In genomic region chr5:123683377-123684220, GRCm38 (mm10) we compare ENCODE assay signal across 8 mouse cellular contexts. TPM values are rescaled to one million over a fixed set of nuclear protein-coding genes. Genes with fewer than 3 reads are reported as not detected.
A peak's percentile ranks its signal among the peaks of the same experiment; 100 is the strongest.
DNase-seq lines count a peak whose midpoint lies in the region; ATAC-seq lines count a peak whose summit lies in the region.

No protein-coding gene starts in this region.

- H3K4me1 ChIP-seq in hindbrain, embryonic 14.5 days (replicated peaks; ENCODE audit: control insufficient read depth, insufficient read depth, low read length): peaks cover 29% of the 10 kb centered on the region
- peaks cover 23% of the 10 kb centered on the region for H3K4me1 ChIP-seq in limb, embryonic 13.5 days
- H3K4me1 ChIP-seq in midbrain, embryonic 13.5 days (replicated peaks): peaks cover 42% of the 10 kb centered on the region

- DNase-seq in left cerebral cortex, adult 18-20 months (ENCODE audit: low spot score in 2 of 2): peak; percentile 35 to 37
- no peak for DNase-seq in left cerebral cortex, adult 11 months (ENCODE audit: low spot score)
- peak; percentile 81 for DNase-seq in cerebellum, adult 9-10 months
- DNase-seq in frontal cortex, postnatal 25 days (ENCODE audit: low spot score in 2 of 2): peak; percentile 29 to 45
- peak; percentile 53 for DNase-seq in hindbrain, embryonic 14.5 days (ENCODE audit: low spot score)
- DNase-seq in spleen, postnatal 14 days (ENCODE audit: low spot score in 2 of 2): peak; percentile 17 to 36

- H3K9ac ChIP-seq in hindbrain, embryonic 14.5 days: peak overlapping the region; percentile 99
- H3K9ac ChIP-seq in limb, embryonic 13.5 days: peak overlapping the region; percentile 97
- H3K9ac ChIP-seq in midbrain, embryonic 13.5 days (replicated peaks): peak overlapping the region; percentile 99

- peak; percentile 56 for ATAC-seq in hindbrain, embryonic 14.5 days (ENCODE audit: low FRiP score)
- peak; percentile 73 for ATAC-seq in limb, embryonic 13.5 days (ENCODE audit: low FRiP score, low read depth)
- ATAC-seq in midbrain, embryonic 13.5 days: peak; percentile 71

- peak overlapping the region; percentile 96 for H3K4me3 ChIP-seq in hindbrain, embryonic 14.5 days (replicated peaks; ENCODE audit: low read length)
- peak overlapping the region; percentile 93 for H3K4me3 ChIP-seq in limb, embryonic 13.5 days
- peak overlapping the region; percentile 95 for H3K4me3 ChIP-seq in midbrain, embryonic 13.5 days (replicated peaks)

- no peaks in the 10 kb centered on the region for H3K9me3 ChIP-seq in hindbrain, embryonic 14.5 days (ENCODE audit: control insufficient read depth, low read length)
- H3K9me3 ChIP-seq in limb, embryonic 13.5 days: no peaks in the 10 kb centered on the region
- no peaks in the 10 kb centered on the region for H3K9me3 ChIP-seq in midbrain, embryonic 13.5 days

- H3K36me3 ChIP-seq in hindbrain, embryonic 14.5 days (replicated peaks; ENCODE audit: control insufficient read depth, insufficient read depth): no peaks in the 10 kb centered on the region
- no peaks in the 10 kb centered on the region for H3K36me3 ChIP-seq in limb, embryonic 13.5 days
- H3K36me3 ChIP-seq in midbrain, embryonic 13.5 days: no peaks in the 10 kb centered on the region

- H3K4me2 ChIP-seq in hindbrain, embryonic 14.5 days (replicated peaks): peak overlapping the region; percentile 62
- H3K4me2 ChIP-seq in limb, embryonic 13.5 days (replicated peaks): peak overlapping the region; percentile 85
- H3K4me2 ChIP-seq in midbrain, embryonic 13.5 days (replicated peaks): peak overlapping the region; percentile 64

- H3K27me3 ChIP-seq in hindbrain, embryonic 14.5 days (ENCODE audit: control insufficient read depth, insufficient read depth, low read length): no peaks in the 10 kb centered on the region
- no peaks in the 10 kb centered on the region for H3K27me3 ChIP-seq in limb, embryonic 13.5 days
- H3K27me3 ChIP-seq in midbrain, embryonic 13.5 days: no peaks in the 10 kb centered on the region

- H3K27ac ChIP-seq in hindbrain, embryonic 14.5 days: peak overlapping the region; percentile 96
- H3K27ac ChIP-seq in limb, embryonic 13.5 days: peak overlapping the region; percentile 94
- peak overlapping the region; percentile 99 for H3K27ac ChIP-seq in midbrain, embryonic 13.5 days

- under 1% methylated on average over 76 of the region's 92 CpGs for WGBS in hindbrain, embryonic 14.5 days
- under 1% methylated on average over 85 of the region's 92 CpGs for WGBS in limb, embryonic 13.5 days
- WGBS in midbrain, embryonic 13.5 days: under 1% methylated on average over 82 of the region's 92 CpGs

RNA-seq across cellular contexts. Expression of gene Clip1, which starts 0.8 kb away (rescaled TPM):
- 100 to 1,000 TPM; 132 to 133 TPM for total RNA-seq in left cerebral cortex, adult 18-20 months (2021)
- polyA plus RNA-seq in hindbrain, embryonic 14.5 days (2014; fragmentation: Nextera tagmentation; extraction: Ambion mirVana): 70.7 and 72.9 TPM in 2 replicates
- polyA plus RNA-seq in limb, embryonic 13.5 days (2015; fragmentation: Nextera tagmentation; extraction: Ambion mirVana): 45.1 and 49.0 TPM in 2 replicates
- 81.1 and 81.2 TPM in 2 replicates for polyA plus RNA-seq in midbrain, embryonic 13.5 days (2015; fragmentation: Nextera tagmentation; extraction: Ambion mirVana)

RNA-seq across cellular contexts. Expression of gene Zcchc8, which starts 37.3 kb away (rescaled TPM):
- total RNA-seq in left cerebral cortex, adult 18-20 months (2021): 10 to 100 TPM; 43.0 to 49.4 TPM
- 55.5 and 61.0 TPM in 2 replicates for polyA plus RNA-seq in hindbrain, embryonic 14.5 days (2014; fragmentation: Nextera tagmentation; extraction: Ambion mirVana)
- 89.6 and 93.4 TPM in 2 replicates for polyA plus RNA-seq in limb, embryonic 13.5 days (2015; fragmentation: Nextera tagmentation; extraction: Ambion mirVana)
- polyA plus RNA-seq in midbrain, embryonic 13.5 days (2015; fragmentation: Nextera tagmentation; extraction: Ambion mirVana): 81.8 and 83.6 TPM in 2 replicates
